Mouse (Mus musculus) heart, postnatal 0 days (tissue): Measurements from ENCODE around the gene Usp25.

Source experiments
- CTCF ChIP-seq: IDR thresholded peaks from 2 replicates; pipeline ENCODE4 v1.5.1; 2016; ENCODE audit warnings: antibody characterized with exemption, control low read depth, low read depth
- EP300 ChIP-seq: IDR thresholded peaks from 2 replicates; pipeline ENCODE4 v1.6.1; 2016; ENCODE audit warnings: antibody characterized with exemption, low read depth

GRCm38 (mm10) chr16:77089806-77090205 is 76.3 kb downstream of the Usp25 start:
- no peak for TF ChIP-seq EP300
- TF ChIP-seq CTCF = no peak
